Mouse (Mus musculus) heart, postnatal 0 days (tissue): ENCODE results near the gene Cdkal1. TPM values are rescaled to one million over a fixed set of nuclear protein-coding genes. Genes with fewer than 3 reads are reported as not detected.

Source experiments
- ATAC-seq: fragments of 200-750 bp; cut with Nextera tagmentation; 2 replicates; pipeline ENCODE4 v1.8.0; 2017; ENCODE audit warnings: low read depth, moderate number of reproducible peaks, moderate library complexity; ENCODE audit not compliant: insufficient read depth
- DNase-seq: peaks from one replicate; pipeline ENCODE4 v3.0.0-alpha.2; 2016; ENCODE audit warnings: low spot score
- H3K27ac ChIP-seq: fragments of 300-500 bp; sonication (generic); 2 replicates; pipeline ENCODE4 v1.5.1; 2014; ENCODE audit warnings: low read depth, mild to moderate bottlenecking
- H3K27me3 ChIP-seq: fragments of 300-500 bp; sonication (generic); 2 replicates; pipeline ENCODE4 v1.6.1; 2014; ENCODE audit warnings: low read length, mixed read lengths; ENCODE audit not compliant: control insufficient read depth, insufficient read depth
- H3K36me3 ChIP-seq: fragments of 300-500 bp; sonication (generic); replicated peaks from 2 replicates; pipeline ENCODE4 v1.6.1; 2014; ENCODE audit warnings: low read length, mixed read lengths; ENCODE audit not compliant: control insufficient read depth, insufficient read depth
- H3K4me1 ChIP-seq: fragments of 300-500 bp; sonication (generic); 2 replicates; pipeline ENCODE4 v1.6.1; 2014; ENCODE audit warnings: antibody characterized with exemption; ENCODE audit not compliant: control insufficient read depth, insufficient read depth
- H3K4me2 ChIP-seq: fragments of 300-500 bp; sonication (generic); 2 replicates; pipeline ENCODE4 v1.6.1; 2014; ENCODE audit warnings: low read depth, mild to moderate bottlenecking, low read length, moderate library complexity
- H3K4me3 ChIP-seq: fragments of 300-500 bp; sonication (generic); 2 replicates; pipeline ENCODE4 v1.5.1; 2014; ENCODE audit warnings: low read depth, low read length
- H3K9ac ChIP-seq: fragments of 300-500 bp; sonication (generic); replicated peaks from 2 replicates; pipeline ENCODE4 v1.6.1; 2014; ENCODE audit warnings: low read depth, low read length, mixed read lengths
- H3K9me3 ChIP-seq: fragments of 300-500 bp; sonication (generic); replicated peaks from 2 replicates; pipeline ENCODE4 v1.6.1; 2016; ENCODE audit warnings: low read length; ENCODE audit not compliant: control insufficient read depth
- CTCF ChIP-seq: IDR thresholded peaks from 2 replicates; pipeline ENCODE4 v1.5.1; 2016; ENCODE audit warnings: antibody characterized with exemption, control low read depth, low read depth
- EP300 ChIP-seq: IDR thresholded peaks from 2 replicates; pipeline ENCODE4 v1.6.1; 2016; ENCODE audit warnings: antibody characterized with exemption, low read depth
- WGBS: fragments of 180-500 bp; shearing (Covaris S2); extraction: QIAGEN DNeasy Blood & Tissue Kit; methylation state at CpG from one replicate; pipeline ENCODE4 v1.1.7; 2014; 5-methylcytosine and 5-hydroxymethylcytosine counted together
- polyA plus RNA-seq: library from polyadenylated mRNA; unstranded; fragments of >200 nt; fragmentation: Nextera tagmentation; extraction: Ambion mirVana; gene quantifications from 2 replicates; pipeline ENCODE4 v1.2.1, GENCODE M21; 2015
- total RNA-seq: library from RNA; depleted of rRNA; stranded (reverse); fragments of >200 nt; gene quantifications from 2 replicates; pipeline ENCODE4 v1.2.3, GENCODE M21; 2014; ENCODE audit warnings: low replicate concordance

Cdkal1 gene
- total and polyA plus RNA-seq, 2 experiments from 2014 or later: 9.6 to 17.6 TPM

- Histone ChIP-seq H3K4me2 (no peak overlapping the region), H3K9ac (no peak overlapping the region), H3K9me3 (no peaks in the 10 kb centered on the region), H3K27me3 (no peaks in the 10 kb centered on the region), H3K27ac (no peak overlapping the region), H3K36me3 (no peaks in the 10 kb centered on the region), H3K4me3 (no peak overlapping the region), H3K4me1 (peaks cover 8% of the 10 kb centered on the region; the same call in 1 of the 2 replicates)
- WGBS: 81% methylated on average over 3 of the region's 3 CpGs
- no peak for TF ChIP-seq EP300
- TF ChIP-seq CTCF: no peak
- DNase-seq (no peak), ATAC-seq (no peak)
These were observed 275.5 kb downstream of the Cdkal1 start for GRCm38 (mm10) chr13:29580009-29580408.

GRCm38 (mm10) chr13:29578621-29579020, 276.9 kb downstream of the Cdkal1 start:
- no peak overlapping the region for H3K27ac ChIP-seq
- no peaks in the 10 kb centered on the region for H3K36me3 ChIP-seq
- H3K9me3 ChIP-seq: no peaks in the 10 kb centered on the region
- H3K27me3 ChIP-seq: no peaks in the 10 kb centered on the region
- WGBS: 88% methylated on average over 3 of the region's 3 CpGs
- peaks cover 17% of the 10 kb centered on the region; the same call in 1 of the 2 replicates for H3K4me1 ChIP-seq
- ATAC-seq: no peak
- H3K4me3 ChIP-seq: no peak overlapping the region
- no peak for DNase-seq
- H3K4me2 ChIP-seq: no peak overlapping the region
- no peak overlapping the region for H3K9ac ChIP-seq
- TF ChIP-seq CTCF (no peak), EP300 (no peak)

- Histone ChIP-seq H3K4me1 (peaks cover 22% of the 10 kb centered on the region), H3K4me3 (no peak overlapping the region), H3K9me3 (no peaks in the 10 kb centered on the region), H3K9ac (no peak overlapping the region), H3K36me3 (no peaks in the 10 kb centered on the region), H3K27me3 (no peaks in the 10 kb centered on the region), H3K27ac (peak overlapping the region; percentile 76), H3K4me2 (no peak overlapping the region)
- ATAC-seq (peak; percentile 51), DNase-seq (peak; percentile 50)
- TF ChIP-seq EP300 (no peak), CTCF (no peak)
- 6% methylated on average over 1 of the region's 1 CpGs for WGBS
These were observed 280.7 kb downstream of the Cdkal1 start for GRCm38 (mm10) chr13:29574784-29575183.

GRCm38 (mm10) chr13:29572477-29572876, 283.0 kb downstream of the Cdkal1 start:
- ATAC-seq (no peak), DNase-seq (no peak)
- no peak overlapping the region for H3K4me3 ChIP-seq
- WGBS: 31% methylated on average over 2 of the region's 2 CpGs
- H3K4me2 ChIP-seq: no peak overlapping the region
- no peaks in the 10 kb centered on the region for H3K36me3 ChIP-seq
- H3K4me1 ChIP-seq: peaks cover 22% of the 10 kb centered on the region
- no peak overlapping the region for H3K27ac ChIP-seq
- no peaks in the 10 kb centered on the region for H3K27me3 ChIP-seq
- TF ChIP-seq CTCF (no peak), EP300 (no peak)
- no peak overlapping the region for H3K9ac ChIP-seq
- H3K9me3 ChIP-seq: no peaks in the 10 kb centered on the region

GRCm38 (mm10) chr13:29565710-29566109, 289.8 kb downstream of the Cdkal1 start:
- TF ChIP-seq EP300 (no peak), CTCF (no peak)
- no peak overlapping the region for H3K27ac ChIP-seq
- H3K4me2 ChIP-seq: no peak overlapping the region
- no peak for DNase-seq
- ATAC-seq: no peak
- no peaks in the 10 kb centered on the region for H3K36me3 ChIP-seq
- peaks cover 9% of the 10 kb centered on the region for H3K4me1 ChIP-seq
- 45% methylated on average over 5 of the region's 5 CpGs for WGBS
- no peak overlapping the region for H3K9ac ChIP-seq
- H3K9me3 ChIP-seq: no peaks in the 10 kb centered on the region
- no peak overlapping the region for H3K4me3 ChIP-seq
- H3K27me3 ChIP-seq: no peaks in the 10 kb centered on the region

DNA sequence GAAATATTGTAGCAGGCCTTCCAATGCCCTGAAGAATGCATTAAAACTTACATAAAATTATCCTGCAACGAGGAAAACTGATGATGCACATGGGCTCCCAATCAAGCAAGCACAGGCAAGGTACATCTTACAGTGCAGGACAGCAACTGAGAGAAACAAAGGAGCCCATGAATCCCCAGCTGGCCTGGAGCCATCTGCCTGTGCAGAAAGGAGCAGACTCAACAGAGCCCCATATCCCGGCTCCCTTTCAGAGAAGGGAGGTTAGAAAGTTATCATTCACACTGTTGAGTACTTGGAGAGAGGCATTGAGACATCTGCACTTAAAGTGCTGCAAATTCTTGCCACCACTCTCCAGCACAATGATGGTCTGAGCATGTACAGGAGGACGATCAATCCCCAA, 296.3 kb downstream of the Cdkal1 start:
- DNase-seq: no peak
- Histone ChIP-seq H3K27me3 (no peaks in the 10 kb centered on the region), H3K27ac (no peak overlapping the region), H3K4me2 (no peak overlapping the region), H3K4me1 (peaks cover 24% of the 10 kb centered on the region; the same call in 1 of the 2 replicates), H3K4me3 (no peak overlapping the region), H3K9me3 (no peaks in the 10 kb centered on the region), H3K36me3 (no peaks in the 10 kb centered on the region), H3K9ac (no peak overlapping the region)
- ATAC-seq: peak; percentile 30; the same call in 1 of the 2 replicates
- 32% methylated on average over 3 of the region's 3 CpGs for WGBS
- no peak for TF ChIP-seq EP300
